Mouse (Mus musculus) CH12.LX (cell line): ENCODE data around the gene Pde4d. TPM values are rescaled to one million over a fixed set of nuclear protein-coding genes. Genes with fewer than 3 reads are reported as not detected.

ENCODE experiments used
- DNase-seq: peaks from one replicate; pipeline ENCODE4 v3.0.0-alpha.2; 2013; ENCODE audit errors: extremely low read depth
- H3K27ac ChIP-seq: 2 replicates; pipeline ENCODE4 v1.5.1; 2012; ENCODE audit warnings: low read depth, mild to moderate bottlenecking, control low read depth, moderate library complexity; ENCODE audit not compliant: insufficient read depth
- H3K27me3 ChIP-seq: replicated peaks from 2 replicates; pipeline ENCODE3; 2012; ENCODE audit warnings: inconsistent platforms
- H3K36me3 ChIP-seq, 2 experiments: replicated peaks in 1 of 2; 2 replicates each; pipeline versions ENCODE3 to v1.6.1; 2012; ENCODE audit warnings: inconsistent platforms in 1 of 2, low read length in 1 of 2, mild to moderate bottlenecking in 1 of 2, mixed read lengths in 1 of 2, moderate library complexity in 1 of 2; ENCODE audit not compliant: control insufficient read depth in 1 of 2, insufficient read depth in 1 of 2
- H3K4me1 ChIP-seq, 2 experiments: 2 replicates each; pipeline ENCODE4 v1.6.1; 2012; ENCODE audit warnings: inconsistent platforms in 1 of 2, moderate library complexity in 1 of 2; ENCODE audit not compliant: insufficient read depth in 2 of 2, control insufficient read depth in 1 of 2
- H3K4me2 ChIP-seq: 2 replicates; pipeline ENCODE4 v1.6.1; 2012; ENCODE audit warnings: low read depth, mild to moderate bottlenecking, control low read depth; ENCODE audit not compliant: poor library complexity, insufficient read depth, severe bottlenecking
- H3K4me3 ChIP-seq, 3 experiments: fragments of 150-350 bp in 1 of 3; sonication (generic) in 1 of 3; replicated peaks in 1 of 3; 2 replicates each; pipeline versions ENCODE3 to v1.5.1; 2011 to 2012; ENCODE audit warnings: low read depth in 2 of 3, low read length in 2 of 3, mild to moderate bottlenecking in 2 of 3, moderate library complexity in 2 of 3, control low read depth in 1 of 3, improper control_type of control experiment in 1 of 3, inconsistent platforms in 1 of 3, mixed read lengths in 1 of 3; ENCODE audit not compliant: poor library complexity in 1 of 3
- H3K79me2 ChIP-seq: replicated peaks from 2 replicates; pipeline ENCODE4 v1.6.1; 2012; ENCODE audit warnings: mild to moderate bottlenecking, moderate library complexity; ENCODE audit not compliant: control insufficient read depth, poor library complexity, insufficient read depth, severe bottlenecking; ENCODE audit errors: extremely low read depth
- H3K9ac ChIP-seq: 2 replicates; pipeline ENCODE4 v1.6.1; 2012; ENCODE audit warnings: low read depth, mild to moderate bottlenecking, control low read depth, moderate library complexity; ENCODE audit not compliant: insufficient read depth
- H3K9me3 ChIP-seq: replicated peaks from 2 replicates; pipeline ENCODE3; 2012; ENCODE audit warnings: low read length, inconsistent platforms, mixed read lengths
- BHLHE40 ChIP-seq: IDR thresholded peaks from 2 replicates; pipeline ENCODE4 v1.6.1; 2011; ENCODE audit warnings: mild to moderate bottlenecking, low read depth, low read length, improper control_type of control experiment
- CHD2 ChIP-seq: IDR thresholded peaks from 2 replicates; pipeline ENCODE4 v1.6.1; 2011; ENCODE audit warnings: low read length, improper control_type of control experiment
- ELF1 ChIP-seq: IDR thresholded peaks from 2 replicates; pipeline ENCODE4 v1.6.1; 2014; ENCODE audit warnings: low read depth, mild to moderate bottlenecking, inconsistent platforms, low read length, improper control_type of control experiment
- EP300 ChIP-seq: IDR thresholded peaks from 2 replicates; pipeline ENCODE4 v1.6.1; 2011; ENCODE audit warnings: low read length, improper control_type of control experiment
- GABPA ChIP-seq: IDR thresholded peaks from 2 replicates; pipeline ENCODE4 v1.6.1; 2012; ENCODE audit warnings: low read depth, low read length, improper control_type of control experiment, inconsistent platforms; ENCODE audit not compliant: insufficient replicate concordance
- IRF4 ChIP-seq: IDR thresholded peaks from 2 replicates; pipeline ENCODE4 v1.6.1; 2014; ENCODE audit warnings: low read depth, mild to moderate bottlenecking, inconsistent platforms, low read length, improper control_type of control experiment
- JUN ChIP-seq: IDR thresholded peaks from 2 replicates; pipeline ENCODE4 v1.6.1; 2011; ENCODE audit warnings: low read depth, mild to moderate bottlenecking, low read length, improper control_type of control experiment, moderate library complexity; ENCODE audit not compliant: insufficient read depth
- JUND ChIP-seq: conservative IDR thresholded peaks from 2 replicates; pipeline ENCODE4 v1.6.1; 2011; ENCODE audit warnings: low read depth, low read length, improper control_type of control experiment
- KAT2A ChIP-seq: IDR thresholded peaks from 2 replicates; pipeline ENCODE4 v1.6.1; 2012; ENCODE audit warnings: low read length, improper control_type of control experiment, inconsistent platforms; ENCODE audit not compliant: insufficient replicate concordance
- MAFK ChIP-seq: IDR thresholded peaks from 2 replicates; pipeline ENCODE4 v1.6.1; 2011; ENCODE audit warnings: low read length, improper control_type of control experiment; ENCODE audit not compliant: insufficient replicate concordance
- MAX ChIP-seq: IDR thresholded peaks from 2 replicates; pipeline ENCODE4 v1.6.1; 2011; ENCODE audit warnings: low read length, improper control_type of control experiment
- MYC ChIP-seq: IDR thresholded peaks from 2 replicates; pipeline ENCODE4 v1.6.1; 2011; ENCODE audit warnings: low read depth, mild to moderate bottlenecking, improper control_type of control experiment, low read length
- NELFE ChIP-seq: IDR thresholded peaks from 2 replicates; pipeline ENCODE4 v1.6.1; 2011; ENCODE audit warnings: low read depth, low read length, improper control_type of control experiment
- RAD21 ChIP-seq: IDR thresholded peaks from 2 replicates; pipeline ENCODE4 v1.6.1; 2011; ENCODE audit warnings: low read depth, mild to moderate bottlenecking, low read length, improper control_type of control experiment, moderate library complexity
- SIN3A ChIP-seq: IDR thresholded peaks from 2 replicates; pipeline ENCODE4 v1.6.1; 2012; ENCODE audit warnings: low read length, improper control_type of control experiment, inconsistent platforms
- TBP ChIP-seq: conservative IDR thresholded peaks from 2 replicates; pipeline ENCODE4 v1.6.1; 2011; ENCODE audit warnings: low read depth, low read length, improper control_type of control experiment
- TCF12 ChIP-seq: IDR thresholded peaks from 2 replicates; pipeline ENCODE4 v1.6.1; 2014; ENCODE audit warnings: low read depth, mild to moderate bottlenecking, inconsistent platforms, low read length, improper control_type of control experiment
- USF1 ChIP-seq: IDR thresholded peaks from 2 replicates; pipeline ENCODE4 v1.6.1; 2014; ENCODE audit warnings: low read depth, mild to moderate bottlenecking, inconsistent platforms, low read length, improper control_type of control experiment
- USF2 ChIP-seq: conservative IDR thresholded peaks from 2 replicates; pipeline ENCODE4 v1.6.1; 2011; ENCODE audit warnings: low read depth, low read length, improper control_type of control experiment
- ZC3H11A ChIP-seq: IDR thresholded peaks from 2 replicates; pipeline ENCODE4 v1.6.1; 2012; ENCODE audit warnings: low read depth, mild to moderate bottlenecking, inconsistent platforms, low read length, improper control_type of control experiment
- ZKSCAN1 ChIP-seq: IDR thresholded peaks from 2 replicates; pipeline ENCODE4 v1.6.1; 2012; ENCODE audit warnings: low read depth, inconsistent platforms, low read length, improper control_type of control experiment, borderline replicate concordance
- ZMIZ1 ChIP-seq: IDR thresholded peaks from 2 replicates; pipeline ENCODE4 v1.6.1; 2012; ENCODE audit warnings: low read depth, mild to moderate bottlenecking, inconsistent platforms, low read length, improper control_type of control experiment
- dilution Hi-C: fragments of 300-500 bp; cut with MboI; formaldehyde crosslinking; loops from 2 replicates; pipeline ENCODE4 v1.14.3; 2020; ENCODE audit warnings: low sequenced_read_pairs; ENCODE audit not compliant: extremely low pct_unique_long_range_greater_than_20kb, extremely low pct_ligation_motif_present
- in situ Hi-C: fragments of 300-500 bp; cut with MboI; formaldehyde crosslinking; loops from 3 replicates; pipeline ENCODE4 v1.14.3; 2019; ENCODE audit warnings: low sequenced_read_pairs, low pct_ligation_motif_present, low pct_unique_long_range_greater_than_20kb, mixed read lengths
- polyA plus RNA-seq: library from polyadenylated mRNA; unstranded; fragments of >175 nt; gene quantifications from 2 replicates; pipeline ENCODE4 v1.2.1, GENCODE M21; 2012; ENCODE audit warnings: low read depth; ENCODE audit not compliant: insufficient read length
- total RNA-seq, 2 experiments: library from RNA; depleted of rRNA; stranded (reverse); fragments of 300-350 nt in 1 of 2; fragments of >200 nt in 1 of 2; gene quantifications; 2 replicates each; pipeline ENCODE4 v1.2.3; 2012 to 2014

Pde4d gene
- total and polyA plus RNA-seq, 3 experiments, result not detected

- no peak for DNase-seq
- dilution Hi-C loops (no loop called here), in situ Hi-C loops (no loop called here)
- H3K9me3 ChIP-seq, result peaks cover 47% of the 10 kb centered on the region
- H3K27ac ChIP-seq, result no peak overlapping the region
- H3K27me3 ChIP-seq, result no peaks in the 10 kb centered on the region
- no peaks in the 10 kb centered on the region for H3K4me1 ChIP-seq
- no peak overlapping the region for H3K4me2 ChIP-seq
- H3K9ac ChIP-seq, result no peak overlapping the region
- no peaks in the 10 kb centered on the region for H3K36me3 ChIP-seq
- no peaks in the 10 kb centered on the region for H3K79me2 ChIP-seq
- H3K4me3 ChIP-seq, result no peak overlapping the region
- TF ChIP-seq RAD21, result no peak
- TF ChIP-seq ZMIZ1, result no peak
- TF ChIP-seq NELFE, result no peak
- no peak for TF ChIP-seq MAFK
- TF ChIP-seq KAT2A, result no peak
- TF ChIP-seq BHLHE40, result no peak
- TF ChIP-seq TBP, result no peak
- TF ChIP-seq ELF1, result no peak
- no peak for TF ChIP-seq USF1
- TF ChIP-seq GABPA, result no peak
- TF ChIP-seq CHD2, result no peak
- no peak for TF ChIP-seq SIN3A
- TF ChIP-seq EP300, result no peak
- no peak for TF ChIP-seq TCF12
- no peak for TF ChIP-seq MAX
- no peak for TF ChIP-seq ZKSCAN1
- TF ChIP-seq USF2, result no peak
- no peak for TF ChIP-seq JUN
Measured at GRCm38 (mm10) chr13:109944822-109945551, 1495.2 kb downstream of the Pde4d start.

GRCm38 (mm10) chr13:109951466-109951865 lies 1501.7 kb downstream of the Pde4d start:
- TF ChIP-seq IRF4 (no peak), JUND (no peak), MYC (no peak), USF2 (no peak), ZC3H11A (no peak), JUN (no peak)
- TF ChIP-seq, all 38 proteins: peak for 0
- H3K27me3 ChIP-seq, result no peaks in the 10 kb centered on the region
- in situ Hi-C loops, result no loop called here
- no peaks in the 10 kb centered on the region for H3K4me1 ChIP-seq
- H3K27ac ChIP-seq, result no peak overlapping the region
- H3K4me3 ChIP-seq, result no peak overlapping the region
- dilution Hi-C loops, result no loop called here
- peaks cover 47% of the 10 kb centered on the region for H3K9me3 ChIP-seq
- no peaks in the 10 kb centered on the region for H3K79me2 ChIP-seq
- no peak for DNase-seq
- no peaks in the 10 kb centered on the region for H3K36me3 ChIP-seq
- no peak overlapping the region for H3K9ac ChIP-seq
- H3K4me2 ChIP-seq, result no peak overlapping the region
